Mouse (Mus musculus) cortical plate, adult 2 months (tissue): ENCODE results near the gene Capn7. TPM values are rescaled to one million over a fixed set of nuclear protein-coding genes. Genes with fewer than 3 reads are reported as not detected.

Source experiments
- H3K27ac ChIP-seq: fragments of 200-500 bp; 2 replicates; pipeline ENCODE4 v1.5.1; 2012; ENCODE audit warnings: low read length, control low read depth, inconsistent platforms; ENCODE audit not compliant: insufficient read depth
- H3K4me1 ChIP-seq: fragments of 200-500 bp; 2 replicates; pipeline ENCODE4 v1.6.1; 2011; ENCODE audit warnings: low read length; ENCODE audit not compliant: control insufficient read depth, insufficient read depth
- H3K4me3 ChIP-seq: fragments of 200-500 bp; 2 replicates; pipeline ENCODE4 v1.5.1; 2011; ENCODE audit warnings: mild to moderate bottlenecking, low read length, control low read depth; ENCODE audit not compliant: insufficient read depth
- CTCF ChIP-seq: fragments of 200-500 bp; IDR thresholded peaks from 2 replicates; pipeline ENCODE4 v1.5.1; 2011; ENCODE audit warnings: mild to moderate bottlenecking, control low read depth, low read length; ENCODE audit not compliant: insufficient read depth; ENCODE audit errors: extremely low read depth
- POLR2A ChIP-seq: fragments of 200-500 bp; IDR thresholded peaks from 2 replicates; pipeline ENCODE4 v1.6.1; 2011; ENCODE audit warnings: mild to moderate bottlenecking, low read length, control low read depth; ENCODE audit not compliant: insufficient read depth; ENCODE audit errors: extremely low read depth
- polyA plus RNA-seq: library from polyadenylated mRNA; depleted of rRNA; stranded (reverse); fragments of >200 nt; gene quantifications from 2 replicates; pipeline ENCODE4 v1.2.3, GENCODE M21; 2012

The Capn7 gene
- polyA plus RNA-seq, 1 experiment = 31.2 TPM

DNA sequence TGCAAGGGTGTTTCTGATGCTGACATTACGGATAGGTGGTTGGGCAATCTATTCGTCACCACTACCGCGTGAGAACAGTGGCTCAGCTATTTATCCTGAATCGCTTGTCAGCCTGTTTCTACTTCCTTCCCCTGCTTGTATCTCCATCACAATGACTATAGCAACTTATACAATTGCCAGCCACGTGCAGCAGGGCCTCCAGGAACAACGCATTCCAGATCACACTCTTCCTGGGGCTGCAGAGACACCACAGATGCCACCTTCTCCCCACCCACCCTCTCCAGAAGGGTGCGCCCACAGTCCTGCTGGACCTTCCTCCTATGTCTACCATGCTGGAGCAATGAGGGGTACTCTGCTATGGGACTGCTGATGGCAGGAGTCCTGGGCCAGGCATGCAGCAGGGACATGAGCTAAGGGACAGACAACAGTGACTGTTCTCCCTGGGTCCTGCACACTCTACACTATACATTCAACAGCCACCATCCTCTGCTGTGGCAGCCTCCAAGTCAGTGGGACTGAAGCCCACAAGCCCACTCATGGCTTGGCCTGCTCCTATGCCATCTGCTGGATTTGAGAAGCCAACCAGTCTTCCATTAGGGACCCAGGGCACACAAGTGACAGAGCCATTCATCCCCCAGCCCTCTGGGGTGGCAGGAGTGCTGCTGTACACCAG, 56.6 kb downstream of the Capn7 start:
- peaks cover 33% of the 10 kb centered on the region for H3K4me1 ChIP-seq
- peak overlapping the region; percentile 70 for H3K27ac ChIP-seq
- H3K4me3 ChIP-seq = no peak overlapping the region
- no peak for TF ChIP-seq CTCF
- TF ChIP-seq POLR2A = no peak

DNA sequence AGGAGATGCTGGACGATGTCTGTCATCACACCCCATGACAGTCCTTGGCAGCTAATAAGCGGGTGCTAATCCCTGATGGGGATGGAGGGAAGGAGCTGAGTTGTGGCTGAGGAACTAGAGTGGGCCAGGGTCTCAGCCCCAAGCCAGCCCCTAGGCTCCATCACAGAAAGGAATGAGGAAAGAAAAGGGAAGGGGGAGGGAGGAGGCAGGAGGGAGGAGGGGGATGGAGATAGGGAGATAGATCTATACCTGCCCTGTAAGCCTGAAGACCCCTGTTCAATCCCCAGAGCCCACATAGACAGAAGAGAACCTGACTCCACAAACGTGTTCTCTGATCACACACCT, 57.1 kb downstream of the Capn7 start:
- TF ChIP-seq CTCF = no peak
- TF ChIP-seq POLR2A = no peak
- Histone ChIP-seq H3K4me3 (no peak overlapping the region), H3K27ac (peak overlapping the region; percentile 36; the same call in 1 of the 2 replicates), H3K4me1 (peaks cover 30% of the 10 kb centered on the region)

DNA sequence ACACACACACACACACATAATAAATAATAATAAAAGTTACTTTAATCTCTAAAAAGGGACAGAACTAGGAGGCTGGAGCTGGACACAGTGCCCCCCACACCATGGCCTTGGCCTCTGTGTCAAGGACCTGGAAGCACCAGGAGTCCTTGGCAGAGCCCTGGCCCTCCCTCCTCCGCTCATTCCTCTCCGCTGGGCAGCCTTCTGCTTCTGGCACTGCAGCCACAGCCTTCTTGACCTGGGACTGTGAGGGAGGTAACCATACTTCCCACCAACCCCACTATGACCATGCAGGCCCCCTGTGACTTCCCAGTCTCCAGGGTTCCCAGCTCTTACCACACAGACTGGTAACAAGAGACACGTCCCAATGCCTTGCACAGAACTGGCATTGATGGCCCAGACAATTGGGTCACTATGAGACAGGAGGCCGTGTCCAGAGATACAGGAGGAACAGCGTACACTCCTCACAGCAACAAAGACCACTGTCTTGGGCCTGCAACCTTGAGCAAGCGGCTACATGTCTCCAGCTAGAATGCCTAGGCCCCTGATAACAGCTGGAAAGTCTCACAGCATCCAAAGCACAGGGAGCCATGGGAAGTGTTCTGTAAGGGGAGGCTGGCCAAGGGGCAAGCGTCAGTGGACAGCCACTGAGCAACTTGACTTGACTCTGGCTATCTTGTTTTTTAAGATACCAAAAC, 57.6 kb downstream of the Capn7 start:
- Histone ChIP-seq H3K4me1 (peaks cover 27% of the 10 kb centered on the region), H3K4me3 (no peak overlapping the region), H3K27ac (no peak overlapping the region)
- TF ChIP-seq CTCF (no peak), POLR2A (no peak)

DNA sequence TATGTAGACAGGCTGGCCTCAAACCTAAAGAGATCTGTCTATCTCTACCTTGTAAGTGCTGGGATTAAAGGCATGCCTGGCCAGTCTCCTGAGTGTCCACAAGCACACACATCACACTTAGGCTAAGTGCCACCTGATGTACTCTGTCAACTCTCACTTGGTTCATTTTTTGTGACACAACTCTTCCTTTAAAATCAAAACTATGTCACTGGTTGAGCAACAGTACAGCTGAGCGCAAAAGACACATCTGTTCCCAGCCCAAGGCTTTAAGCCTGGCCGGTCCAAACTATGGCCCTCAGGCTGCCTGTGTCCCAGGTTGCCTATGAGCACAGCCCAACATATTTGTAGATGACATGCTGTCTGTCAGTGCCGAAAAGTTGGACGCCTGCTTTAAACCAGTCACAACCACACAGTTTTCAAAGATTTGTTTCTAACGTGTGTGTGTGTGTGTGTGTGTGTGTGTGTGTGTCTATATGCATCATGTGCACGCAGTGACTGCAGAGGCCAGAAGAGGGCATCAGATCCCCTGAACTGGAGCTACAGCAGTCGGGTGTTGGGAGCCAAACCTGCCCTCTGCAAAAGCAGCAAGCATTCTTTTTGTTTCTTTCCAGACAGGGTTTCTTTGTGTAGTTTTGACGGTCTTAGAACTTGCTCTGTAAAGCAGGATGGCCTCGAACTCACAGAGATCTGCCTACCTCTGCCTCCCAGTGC, 58.5 kb downstream of the Capn7 start:
- TF ChIP-seq POLR2A (no peak), CTCF (no peak)
- Histone ChIP-seq H3K27ac (peak overlapping the region; percentile 41; the same call in 1 of the 2 replicates), H3K4me1 (peaks cover 25% of the 10 kb centered on the region), H3K4me3 (no peak overlapping the region)

DNA sequence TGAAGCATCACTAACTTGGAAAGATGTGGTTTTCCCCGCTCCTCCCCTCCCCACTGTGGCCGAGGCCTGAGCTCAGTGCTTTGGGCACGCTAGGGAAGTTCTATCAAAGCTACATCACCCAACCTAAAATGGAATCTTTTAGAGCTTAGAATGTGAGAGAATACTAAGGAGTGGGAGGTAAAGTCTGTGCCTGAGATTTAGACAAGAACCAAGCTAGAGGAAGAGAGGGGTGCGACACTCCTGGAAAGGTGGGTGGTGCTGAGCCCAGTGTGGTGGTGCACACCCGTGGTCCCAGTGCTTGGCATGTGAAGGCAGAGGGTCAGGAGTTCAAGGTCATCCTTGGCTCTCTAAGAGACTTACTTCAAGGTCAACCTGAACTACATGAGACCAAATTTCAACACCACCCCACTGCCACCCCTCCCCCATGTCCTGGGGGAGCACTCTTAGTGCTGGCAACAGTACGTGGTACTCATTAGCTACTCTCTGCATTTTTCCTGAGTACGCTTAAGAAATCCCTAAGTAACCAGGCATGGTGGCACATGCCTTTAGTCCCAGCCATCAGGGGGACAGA, 59.3 kb downstream of the Capn7 start:
- no peak for TF ChIP-seq POLR2A
- TF ChIP-seq CTCF = no peak
- H3K4me3 ChIP-seq = no peak overlapping the region
- peak overlapping the region; percentile 41 for H3K27ac ChIP-seq
- H3K4me1 ChIP-seq = peaks cover 27% of the 10 kb centered on the region

DNA sequence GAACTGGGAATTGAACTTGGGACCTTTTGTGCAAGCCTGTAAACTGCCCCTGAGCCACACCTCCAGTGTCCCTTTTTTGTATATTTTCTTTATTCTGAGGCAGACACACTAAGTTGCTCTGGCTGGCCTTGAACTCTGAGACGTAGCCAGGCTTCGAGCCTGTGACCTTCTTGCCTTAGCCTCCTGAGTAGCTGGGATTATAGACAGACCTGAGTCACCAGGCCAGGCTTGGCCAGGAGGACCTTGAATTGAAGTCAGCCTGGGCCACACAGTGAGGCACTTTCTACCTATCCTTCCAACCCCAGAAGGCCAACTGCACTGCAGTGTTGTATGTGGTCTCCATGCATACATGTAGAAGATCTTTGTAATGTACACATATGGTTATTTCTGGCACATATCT, 60.0 kb downstream of the Capn7 start:
- no peak overlapping the region for H3K27ac ChIP-seq

DNA sequence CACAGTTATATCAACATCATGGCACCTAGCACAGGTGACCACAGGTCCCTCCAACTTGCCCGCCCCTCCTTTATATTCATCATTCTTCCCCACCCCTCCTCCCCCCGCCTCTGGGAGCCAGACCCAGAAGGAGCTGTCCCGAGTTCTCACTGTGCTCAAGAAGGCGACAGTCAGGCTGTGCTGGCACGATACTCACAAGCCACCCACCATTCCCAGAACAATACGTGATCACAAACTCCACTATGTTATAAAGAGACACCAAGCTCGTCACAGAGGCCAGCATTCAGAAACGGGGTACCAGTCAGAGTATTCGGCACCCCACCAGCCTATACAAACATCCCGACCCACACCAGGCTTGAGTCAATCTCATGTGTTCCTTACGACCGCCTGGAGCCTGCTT, 60.9 kb downstream of the Capn7 start:
- Histone ChIP-seq H3K4me1 (peaks cover 21% of the 10 kb centered on the region), H3K27ac (no peak overlapping the region), H3K4me3 (no peak overlapping the region)
- TF ChIP-seq POLR2A = no peak
- TF ChIP-seq CTCF = no peak

More for the DNA sequence above, 60.0 kb downstream of the Capn7 start:
- no peak for TF ChIP-seq POLR2A
- TF ChIP-seq CTCF = no peak
- H3K4me3 ChIP-seq = no peak overlapping the region
- H3K4me1 ChIP-seq = peaks cover 27% of the 10 kb centered on the region

DNA sequence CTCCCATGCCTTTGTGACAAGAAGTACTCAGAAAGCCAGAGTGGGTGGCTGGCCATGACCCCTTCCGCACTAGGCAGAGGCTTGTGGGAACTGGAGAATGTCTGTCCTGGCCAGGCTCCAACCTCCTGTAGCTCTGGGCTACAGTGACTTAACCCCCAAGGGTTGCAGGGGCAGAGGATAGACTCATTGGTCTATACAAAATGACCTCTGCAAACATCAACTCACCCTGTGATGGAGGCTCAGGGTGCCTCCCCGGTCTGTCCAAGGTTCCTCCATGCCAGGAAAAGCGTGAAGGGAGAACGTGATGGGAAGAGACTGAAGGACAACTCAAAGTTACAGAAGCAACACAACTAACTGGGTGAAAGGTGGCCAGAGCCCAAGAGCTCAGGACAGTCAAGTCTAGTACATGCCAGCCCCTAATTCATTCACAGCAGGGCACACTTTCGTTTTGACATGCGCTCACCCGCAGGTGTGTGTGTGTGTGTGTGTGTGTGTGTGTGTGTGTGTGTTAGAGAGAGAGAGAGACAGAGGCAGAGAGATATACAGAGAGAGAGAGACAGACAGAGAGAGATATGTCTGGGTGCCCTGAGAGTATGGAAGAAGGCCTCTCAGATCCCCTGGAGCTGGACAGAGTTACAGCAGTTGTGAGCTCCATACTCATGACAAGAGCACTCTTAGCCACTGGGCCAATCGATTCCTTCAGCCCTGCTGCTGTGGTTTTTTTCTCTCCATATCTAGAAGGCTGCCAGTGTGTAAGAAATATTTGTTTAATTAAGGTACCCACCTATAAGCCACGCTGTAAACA, 61.6 kb downstream of the Capn7 start:
- peaks cover 18% of the 10 kb centered on the region for H3K4me1 ChIP-seq
- H3K27ac ChIP-seq = no peak overlapping the region
- TF ChIP-seq POLR2A (no peak), CTCF (no peak)
- H3K4me3 ChIP-seq = no peak overlapping the region

DNA sequence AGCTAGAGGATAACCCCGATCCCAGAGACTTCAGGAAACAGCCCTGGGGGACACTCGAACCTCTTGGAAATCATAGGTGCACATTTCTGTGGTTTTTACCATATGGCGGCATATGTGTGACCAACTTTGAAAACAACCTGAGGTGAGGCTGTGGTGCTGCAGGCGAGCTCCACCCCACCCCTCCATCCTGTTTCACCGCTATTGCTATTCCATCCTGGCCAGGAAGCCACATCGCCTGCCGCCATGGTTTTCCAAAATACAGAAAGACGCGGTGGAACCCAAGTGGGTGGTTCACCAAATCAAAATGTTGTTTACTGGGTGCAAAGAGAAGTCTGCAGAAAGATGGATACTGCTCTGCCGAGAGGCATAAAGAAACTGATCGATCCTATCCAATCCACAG, 62.4 kb downstream of the Capn7 start:
- no peak overlapping the region for H3K27ac ChIP-seq
- H3K4me1 ChIP-seq = peaks cover 14% of the 10 kb centered on the region
- H3K4me3 ChIP-seq = no peak overlapping the region
- TF ChIP-seq POLR2A (no peak), CTCF (no peak)
